Mouse (Mus musculus) mouse embryonic stem cell (cell line): ENCODE measurements around the gene AW209491.

Source experiments
- in situ Hi-C, 2 experiments: fragments of 300-500 bp; cut with MboI; formaldehyde crosslinking; loops; 1 replicate in 1 of 2; 3 replicates in 1 of 2; pipeline ENCODE4 v1.14.3; 2019 to 2020; ENCODE audit warnings: low sequenced_read_pairs in 2 of 2, low pct_unique_long_range_greater_than_20kb in 1 of 2, mixed read lengths in 1 of 2; ENCODE audit not compliant: unreplicated experiment in 1 of 2

The AW209491 gene

GRCm38 (mm10) chr13:14629726-14630641 lies at the start of gene AW209491:
Gene AW209491, plus strand, starts transcription at chr13:14630154.
- in situ Hi-C loops = no loop called here

GRCm38 (mm10) chr13:14580392-14580791 lies 49.6 kb upstream of the AW209491 start:
- in situ Hi-C loops = no loop called here

- in situ Hi-C loops = no loop called here
These were observed 27.2 kb upstream of the AW209491 start for GRCm38 (mm10) chr13:14602744-14603143.

GRCm38 (mm10) chr13:14607616-14608015 lies 22.3 kb upstream of the AW209491 start:
- in situ Hi-C loops = no loop called here

- in situ Hi-C loops = no loop called here
These were observed 17.5 kb upstream of the AW209491 start for GRCm38 (mm10) chr13:14612463-14612862.

- in situ Hi-C loops = no loop called here
These were observed 16.9 kb upstream of the AW209491 start, which contains the start of the genes Mrpl32 and Psma2 for GRCm38 (mm10) chr13:14612926-14613529. Gene Mrpl32, minus strand, starts transcription at chr13:14613165. Gene Psma2, plus strand, starts transcription at chr13:14613240.

- in situ Hi-C loops = no loop called here
These were observed 16.4 kb upstream of the AW209491 start for GRCm38 (mm10) chr13:14613553-14613952.

GRCm38 (mm10) chr13:14618724-14619123 lies 11.2 kb upstream of the AW209491 start:
- in situ Hi-C loops = no loop called here

GRCm38 (mm10) chr13:14639998-14640397 lies 10.0 kb downstream of the AW209491 start:
- in situ Hi-C loops = loop anchor here in 1 of 2 experiments (10.0 kb wide), 1 partner anchor 1115 kb away; no protein-coding TSS in a partner anchor

- in situ Hi-C loops = loop anchor here in 1 of 2 experiments (10.0 kb wide), 1 partner anchor 1106 kb away; no protein-coding TSS in a partner anchor
These were observed 19.3 kb downstream of the AW209491 start for GRCm38 (mm10) chr13:14649301-14649700.

- in situ Hi-C loops = loop anchor here in 1 of 2 experiments (10.0 to 25.0 kb wide), 2 partner anchors 670 to 1098 kb away; no protein-coding TSS in a partner anchor
These were observed 37.2 kb downstream of the AW209491 start for GRCm38 (mm10) chr13:14667107-14667506.

- in situ Hi-C loops = loop anchor here in 1 of 2 experiments (25.0 kb wide), 1 partner anchor 667 kb away; no protein-coding TSS in a partner anchor
These were observed 40.4 kb downstream of the AW209491 start for GRCm38 (mm10) chr13:14670342-14670741.
